9 mouse cellular contexts compared by ENCODE assay signal in genomic region chr2:105126691-105127530, GRCm38 (mm10). TPM values are rescaled to one million over a fixed set of nuclear protein-coding genes. Genes with fewer than 3 reads are reported as not detected.
A peak's percentile ranks its signal among the peaks of the same experiment; 100 is the strongest.
DNase-seq lines count a peak whose midpoint lies in the region; ATAC-seq lines count a peak whose summit lies in the region.
"Had no signal": no experiment of that assay in that cellular context is flagged by ENCODE, and none has a peak within 500 bp of the region (broad histone marks: within the 10 kb centered on the region; RNA-seq: fewer than 3 reads in every experiment).

No protein-coding gene starts in this region.

- intact Hi-C loops in heart, postnatal 10 days (cut with DNase I): loop anchor here (5.0 to 10.0 kb wide), 2 partner anchors 110 to 548 kb away; partner anchors contain the start of gene Eif3m

- WGBS in heart, embryonic 11.5 days (ENCODE audit: insufficient replicate concordance): under 1% methylated on average over 87 of the region's 92 CpGs
- WGBS in forebrain, embryonic 14.5 days: under 1% methylated on average over 85 of the region's 92 CpGs
- 0% methylated on average over 73 of the region's 92 CpGs for WGBS in kidney, embryonic 14.5 days
- WGBS in midbrain, embryonic 16.5 days: under 1% methylated on average over 75 of the region's 92 CpGs

- no peak; the same call in 1 of the 2 replicates for ATAC-seq in heart, embryonic 11.5 days (replicated peaks; ENCODE audit: insufficient number of reproducible peaks, low FRiP score, low TSS enrichment)
- ATAC-seq in forebrain, embryonic 14.5 days: peak; percentile 35
- no peak for ATAC-seq in kidney, embryonic 14.5 days (ENCODE audit: low FRiP score, low TSS enrichment)
- ATAC-seq in midbrain, embryonic 16.5 days: peak; percentile 40; the same call in 1 of the 2 replicates

- H3K9me3 ChIP-seq in heart, embryonic 11.5 days (replicated peaks; ENCODE audit: control insufficient read depth, low read length): no peaks in the 10 kb centered on the region
- H3K9me3 ChIP-seq in forebrain, embryonic 14.5 days (replicated peaks; ENCODE audit: control insufficient read depth, low read length): no peaks in the 10 kb centered on the region
- no peaks in the 10 kb centered on the region for H3K9me3 ChIP-seq in kidney, embryonic 14.5 days (ENCODE audit: control insufficient read depth, low read length)
- H3K9me3 ChIP-seq in midbrain, embryonic 16.5 days (replicated peaks; ENCODE audit: control insufficient read depth, low read length, poor library complexity, severe bottlenecking): no peaks in the 10 kb centered on the region; the same call in 1 of the 2 replicates

- peak overlapping the region; percentile 55 for H3K4me2 ChIP-seq in heart, embryonic 11.5 days
- peak overlapping the region; percentile 35 for H3K4me2 ChIP-seq in forebrain, embryonic 14.5 days (ENCODE audit: low read length)
- H3K4me2 ChIP-seq in kidney, embryonic 14.5 days (replicated peaks; ENCODE audit: low read depth, low read length): peak overlapping the region; percentile 59
- peak overlapping the region; percentile 21; the same call in 1 of the 2 replicates for H3K4me2 ChIP-seq in midbrain, embryonic 16.5 days (ENCODE audit: low read length)

- H3K36me3 ChIP-seq in heart, embryonic 11.5 days (ENCODE audit: control insufficient read depth, insufficient read depth, low read length): no peaks in the 10 kb centered on the region
- H3K36me3 ChIP-seq in forebrain, embryonic 14.5 days (ENCODE audit: control insufficient read depth, insufficient read depth, low read length): no peaks in the 10 kb centered on the region
- H3K36me3 ChIP-seq in kidney, embryonic 14.5 days (ENCODE audit: control insufficient read depth, insufficient read depth, low read length): no peaks in the 10 kb centered on the region
- no peaks in the 10 kb centered on the region for H3K36me3 ChIP-seq in midbrain, embryonic 16.5 days (ENCODE audit: control insufficient read depth, insufficient read depth, low read length)
- H3K36me3 ChIP-seq: G1E had no signal

- H3K9ac ChIP-seq in heart, embryonic 11.5 days (ENCODE audit: low read depth, low read length): peak overlapping the region; percentile 46
- no peak overlapping the region for H3K9ac ChIP-seq in forebrain, embryonic 14.5 days (ENCODE audit: low read length)
- H3K9ac ChIP-seq in kidney, embryonic 14.5 days (ENCODE audit: low read depth, low read length): peak overlapping the region; percentile 97
- no peak overlapping the region for H3K9ac ChIP-seq in midbrain, embryonic 16.5 days (ENCODE audit: low read depth, low read length)

- DNase-seq in heart, postnatal 10 days: no peak
- no peak for DNase-seq in forebrain, embryonic 14.5 days (ENCODE audit: low spot score)
- no peak for DNase-seq in right cerebral cortex, adult 18-20 months
- DNase-seq in spleen, postnatal 36 days (ENCODE audit: low spot score in 2 of 2): no peak
- DNase-seq in thymus, postnatal 10 days (ENCODE audit: low spot score in 2 of 2): no peak

- peaks cover 19% of the 10 kb centered on the region for H3K4me1 ChIP-seq in heart, embryonic 11.5 days (ENCODE audit: control insufficient read depth, insufficient read depth, low read length)
- H3K4me1 ChIP-seq in forebrain, embryonic 14.5 days (ENCODE audit: control insufficient read depth, insufficient read depth, low read length): no peaks in the 10 kb centered on the region; the same call in 1 of the 2 replicates
- H3K4me1 ChIP-seq in kidney, embryonic 14.5 days (ENCODE audit: control insufficient read depth, insufficient read depth, low read length): peaks cover 19% of the 10 kb centered on the region; the same call in 1 of the 2 replicates
- H3K4me1 ChIP-seq in midbrain, embryonic 16.5 days (ENCODE audit: control insufficient read depth, insufficient read depth, low read length): peaks cover 4% of the 10 kb centered on the region; the same call in 1 of the 2 replicates

- peaks cover 91% of the 10 kb centered on the region for H3K27me3 ChIP-seq in heart, embryonic 11.5 days (ENCODE audit: control insufficient read depth, insufficient read depth, low read length)
- peaks cover 94% of the 10 kb centered on the region for H3K27me3 ChIP-seq in forebrain, embryonic 14.5 days (replicated peaks; ENCODE audit: control insufficient read depth, insufficient read depth, low read length)
- H3K27me3 ChIP-seq in kidney, embryonic 14.5 days (ENCODE audit: control insufficient read depth, insufficient read depth, low read length): peaks cover 21% of the 10 kb centered on the region; the same call in 1 of the 2 replicates
- peaks cover 78% of the 10 kb centered on the region for H3K27me3 ChIP-seq in midbrain, embryonic 16.5 days (ENCODE audit: control insufficient read depth, insufficient read depth, low read depth, low read length)

- peak overlapping the region; percentile 47 for H3K4me3 ChIP-seq in heart, embryonic 11.5 days (ENCODE audit: low read depth, low read length)
- H3K4me3 ChIP-seq in forebrain, embryonic 14.5 days (ENCODE audit: low read depth, low read length): peak overlapping the region; percentile 22
- peak overlapping the region; percentile 80 for H3K4me3 ChIP-seq in kidney, embryonic 14.5 days (ENCODE audit: low read length)
- peak overlapping the region; percentile 10; the same call in 1 of the 2 replicates for H3K4me3 ChIP-seq in midbrain, embryonic 16.5 days (ENCODE audit: low read depth, low read length)

- peak overlapping the region; percentile 46; the same call in 1 of the 2 replicates for H3K27ac ChIP-seq in heart, embryonic 11.5 days (ENCODE audit: low read depth, low read length)
- no peak overlapping the region for H3K27ac ChIP-seq in forebrain, embryonic 14.5 days (ENCODE audit: low read depth, low read length)
- H3K27ac ChIP-seq in kidney, embryonic 14.5 days (ENCODE audit: low read depth, low read length): peak overlapping the region; percentile 95
- no peak overlapping the region for H3K27ac ChIP-seq in midbrain, embryonic 16.5 days (ENCODE audit: low read length)

RNA-seq across cellular contexts. Expression of gene Wt1, which starts 0.6 kb away (rescaled TPM):
- 32.9 and 37.5 TPM in 2 replicates for polyA plus RNA-seq in heart, embryonic 11.5 days (2014; fragmentation: Nextera tagmentation; extraction: Ambion mirVana)
- total RNA-seq in heart, postnatal 10 days (2021): 10 to 100 TPM; 12.6 to 13.3 TPM
- not detected in 2 replicates for polyA plus RNA-seq in forebrain, embryonic 14.5 days (2014; fragmentation: Nextera tagmentation; extraction: Ambion mirVana)
- 108 and 164 TPM in 2 replicates for polyA plus RNA-seq in kidney, embryonic 14.5 days (2014; fragmentation: Nextera tagmentation; extraction: Ambion mirVana)
- 0.13 and 0.22 TPM in 2 replicates for polyA plus RNA-seq in midbrain, embryonic 16.5 days (2015; fragmentation: Nextera tagmentation; extraction: Ambion mirVana)
- polyA plus RNA-seq: G1E had no signal

RNA-seq across cellular contexts. Expression of gene Gm11060, which starts 35.1 kb away (rescaled TPM):
- polyA plus RNA-seq in heart, embryonic 11.5 days (2014; fragmentation: Nextera tagmentation; extraction: Ambion mirVana): not detected in 2 replicates
- not detected for total RNA-seq in heart, postnatal 10 days (2021)
- not detected in 2 replicates for polyA plus RNA-seq in forebrain, embryonic 14.5 days (2014; fragmentation: Nextera tagmentation; extraction: Ambion mirVana)
- polyA plus RNA-seq in kidney, embryonic 14.5 days (2014; fragmentation: Nextera tagmentation; extraction: Ambion mirVana): not detected in 2 replicates
- polyA plus RNA-seq in midbrain, embryonic 16.5 days (2015; fragmentation: Nextera tagmentation; extraction: Ambion mirVana): not detected in 2 replicates
- total RNA-seq: G1E had no signal
- polyA plus RNA-seq: G1E had no signal

Comparison
In these comparisons a context has a peak if more than half of its experiments do, and no peak if none do; other contexts are left out.
1. ATAC-seq: peak in forebrain, embryonic 14.5 days (single experiment) and midbrain, embryonic 16.5 days (single experiment); none in heart, embryonic 11.5 days (single experiment) and kidney, embryonic 14.5 days (single experiment).
2. H3K27ac ChIP-seq: peak in heart, embryonic 11.5 days (single experiment) and kidney, embryonic 14.5 days (single experiment); none in forebrain, embryonic 14.5 days (single experiment) and midbrain, embryonic 16.5 days (single experiment).
3. H3K4me3 ChIP-seq: peak in every context shown above with its lines; median percentile 80 in kidney, embryonic 14.5 days; 47 in heart, embryonic 11.5 days; 22 in forebrain, embryonic 14.5 days; 10 in midbrain, embryonic 16.5 days.
4. H3K9ac ChIP-seq: peak in heart, embryonic 11.5 days (single experiment) and kidney, embryonic 14.5 days (single experiment); none in forebrain, embryonic 14.5 days (single experiment) and midbrain, embryonic 16.5 days (single experiment).
5. RNA of gene Wt1, which starts 0.6 kb away (polyA plus RNA-seq): 108 to 164 TPM in kidney, embryonic 14.5 days and 32.9 to 37.5 TPM in heart, embryonic 11.5 days; 0.13 to 0.22 TPM in midbrain, embryonic 16.5 days and not detected in forebrain, embryonic 14.5 days; every median in the first group is over 10 times any median in the second.
6. Peak in every context shown above with its lines, with median percentiles within 50 percentile points of each other: H3K4me2 ChIP-seq.